Mouse (Mus musculus) forebrain, embryonic 10.5 days (tissue): Measurements from ENCODE around the gene Arhgap31. TPM values are rescaled to one million over a fixed set of nuclear protein-coding genes. Genes with fewer than 3 reads are reported as not detected.

Experiments
- DNase-seq: peaks from one replicate; pipeline ENCODE4 v3.0.0-alpha.2; 2017; ENCODE audit warnings: low spot score; ENCODE audit errors: extremely low spot score
- H3K27ac ChIP-seq: fragments of 300-500 bp; sonication (generic); 2 replicates; pipeline ENCODE4 v1.5.1; 2016; ENCODE audit warnings: mild to moderate bottlenecking
- H3K27me3 ChIP-seq: fragments of 300-500 bp; sonication (generic); 2 replicates; pipeline ENCODE4 v1.6.1; 2016; ENCODE audit warnings: mild to moderate bottlenecking; ENCODE audit not compliant: poor library complexity, severe bottlenecking
- H3K36me3 ChIP-seq: fragments of 300-500 bp; sonication (generic); replicated peaks from 2 replicates; pipeline ENCODE4 v1.6.1; 2016; ENCODE audit warnings: mild to moderate bottlenecking, moderate library complexity
- H3K4me1 ChIP-seq: fragments of 300-500 bp; sonication (generic); 2 replicates; pipeline ENCODE4 v1.6.1; 2016
- H3K4me3 ChIP-seq: fragments of 300-500 bp; sonication (generic); 2 replicates; pipeline ENCODE4 v1.5.1; 2016; ENCODE audit warnings: mild to moderate bottlenecking, moderate library complexity
- H3K9me3 ChIP-seq: fragments of 300-500 bp; sonication (generic); 2 replicates; pipeline ENCODE4 v1.6.1; 2016; ENCODE audit warnings: mild to moderate bottlenecking, moderate library complexity
- WGBS: fragments of 180-500 bp; shearing (Covaris S2); methylation state at CpG from one replicate; pipeline ENCODE4 v1.1.7; 2016; 5-methylcytosine and 5-hydroxymethylcytosine counted together
- polyA plus RNA-seq: library from polyadenylated mRNA; unstranded; fragments of >200 nt; fragmentation: Nextera tagmentation; extraction: Ambion mirVana; gene quantifications from 2 replicates; pipeline ENCODE4 v1.2.1, GENCODE M21; 2016

Arhgap31 gene
- polyA plus RNA-seq, 1 experiment from 2014 or later: 7.4 TPM

- Histone ChIP-seq H3K27me3 (no peaks in the 10 kb centered on the region), H3K4me3 (no peak overlapping the region), H3K27ac (no peak overlapping the region), H3K4me1 (no peaks in the 10 kb centered on the region), H3K9me3 (no peaks in the 10 kb centered on the region), H3K36me3 (no peaks in the 10 kb centered on the region; the same call in 1 of the 2 replicates)
- DNase-seq: no peak
- WGBS: 86% methylated on average over 11 of the region's 11 CpGs
Measured at GRCm38 (mm10) chr16:38624303-38624702, 88.8 kb downstream of the Arhgap31 start.

GRCm38 (mm10) chr16:38622283-38622682, 90.8 kb downstream of the Arhgap31 start:
- H3K27ac ChIP-seq: no peak overlapping the region
- H3K27me3 ChIP-seq: no peaks in the 10 kb centered on the region
- 72% methylated on average over 2 of the region's 2 CpGs for WGBS
- no peak overlapping the region for H3K4me3 ChIP-seq
- DNase-seq: no peak
- H3K36me3 ChIP-seq: no peaks in the 10 kb centered on the region; the same call in 1 of the 2 replicates
- H3K9me3 ChIP-seq: no peaks in the 10 kb centered on the region
- no peaks in the 10 kb centered on the region for H3K4me1 ChIP-seq

- no peak overlapping the region for H3K27ac ChIP-seq
- H3K27me3 ChIP-seq: no peaks in the 10 kb centered on the region
- no peak for DNase-seq
- no peaks in the 10 kb centered on the region for H3K4me1 ChIP-seq
- no peaks in the 10 kb centered on the region for H3K9me3 ChIP-seq
- WGBS: 96% methylated on average over 16 of the region's 16 CpGs
- H3K36me3 ChIP-seq: no peaks in the 10 kb centered on the region; the same call in 1 of the 2 replicates
- no peak overlapping the region for H3K4me3 ChIP-seq
Measured at GRCm38 (mm10) chr16:38620696-38621450, 92.2 kb downstream of the Arhgap31 start.

- Histone ChIP-seq H3K27me3 (no peaks in the 10 kb centered on the region), H3K4me3 (no peak overlapping the region), H3K36me3 (peaks cover 3% of the 10 kb centered on the region; the same call in 1 of the 2 replicates), H3K27ac (no peak overlapping the region), H3K4me1 (no peaks in the 10 kb centered on the region), H3K9me3 (0 out of 2 replicates have a peak, but pooled peaks cover 10% of the 10 kb centered on the region)
- peak; percentile 62 for DNase-seq
- WGBS: 28% methylated on average over 6 of the region's 6 CpGs
Measured at GRCm38 (mm10) chr16:38619054-38619453, 94.0 kb downstream of the Arhgap31 start.

GRCm38 (mm10) chr16:38617977-38618376, 95.1 kb downstream of the Arhgap31 start:
- no peaks in the 10 kb centered on the region for H3K4me1 ChIP-seq
- no peak overlapping the region for H3K27ac ChIP-seq
- DNase-seq: no peak
- peaks cover 3% of the 10 kb centered on the region; the same call in 1 of the 2 replicates for H3K36me3 ChIP-seq
- no peaks in the 10 kb centered on the region for H3K27me3 ChIP-seq
- no peak overlapping the region for H3K4me3 ChIP-seq
- 94% methylated on average over 13 of the region's 13 CpGs for WGBS
- 0 out of 2 replicates have a peak, but pooled peaks cover 10% of the 10 kb centered on the region for H3K9me3 ChIP-seq

GRCm38 (mm10) chr16:38613646-38614045, 99.4 kb downstream of the Arhgap31 start:
- no peak overlapping the region for H3K27ac ChIP-seq
- H3K4me3 ChIP-seq: no peak overlapping the region
- no peaks in the 10 kb centered on the region for H3K4me1 ChIP-seq
- H3K9me3 ChIP-seq: peaks cover 10% of the 10 kb centered on the region; the same call in 1 of the 2 replicates
- 90% methylated on average over 6 of the region's 6 CpGs for WGBS
- no peaks in the 10 kb centered on the region for H3K27me3 ChIP-seq
- DNase-seq: no peak
- H3K36me3 ChIP-seq: peaks cover 32% of the 10 kb centered on the region

GRCm38 (mm10) chr16:38612646-38613045, 100.4 kb downstream of the Arhgap31 start:
- peaks cover 10% of the 10 kb centered on the region; the same call in 1 of the 2 replicates for H3K9me3 ChIP-seq
- 88% methylated on average over 5 of the region's 5 CpGs for WGBS
- H3K27ac ChIP-seq: no peak overlapping the region
- no peaks in the 10 kb centered on the region for H3K27me3 ChIP-seq
- H3K36me3 ChIP-seq: peaks cover 39% of the 10 kb centered on the region
- no peak overlapping the region for H3K4me3 ChIP-seq
- DNase-seq: no peak
- no peaks in the 10 kb centered on the region for H3K4me1 ChIP-seq

- Histone ChIP-seq H3K4me3 (no peak overlapping the region), H3K27me3 (no peaks in the 10 kb centered on the region), H3K27ac (no peak overlapping the region; the same call in 1 of the 2 replicates), H3K4me1 (no peaks in the 10 kb centered on the region), H3K36me3 (peaks cover 40% of the 10 kb centered on the region), H3K9me3 (no peaks in the 10 kb centered on the region; the same call in 1 of the 2 replicates)
- DNase-seq: no peak
- WGBS: 65% methylated on average over 18 of the region's 18 CpGs
Measured at GRCm38 (mm10) chr16:38609092-38609491, 104.0 kb downstream of the Arhgap31 start.

- no peaks in the 10 kb centered on the region for H3K27me3 ChIP-seq
- H3K4me1 ChIP-seq: no peaks in the 10 kb centered on the region
- no peaks in the 10 kb centered on the region; the same call in 1 of the 2 replicates for H3K9me3 ChIP-seq
- H3K4me3 ChIP-seq: no peak overlapping the region
- H3K36me3 ChIP-seq: peaks cover 40% of the 10 kb centered on the region
- DNase-seq: no peak
- H3K27ac ChIP-seq: no peak overlapping the region; the same call in 1 of the 2 replicates
- WGBS: 77% methylated on average over 12 of the region's 12 CpGs
Measured at GRCm38 (mm10) chr16:38608687-38609086, 104.4 kb downstream of the Arhgap31 start.

- no peaks in the 10 kb centered on the region; the same call in 1 of the 2 replicates for H3K9me3 ChIP-seq
Measured at GRCm38 (mm10) chr16:38606509-38606908, 106.6 kb downstream of the Arhgap31 start.

GRCm38 (mm10) chr16:38602989-38603804, 109.9 kb downstream of the Arhgap31 start:
- DNase-seq: no peak
- 56% methylated on average over 11 of the region's 11 CpGs for WGBS
- H3K4me1 ChIP-seq: no peaks in the 10 kb centered on the region

More at GRCm38 (mm10) chr16:38606509-38606908, 106.6 kb downstream of the Arhgap31 start:
- H3K27ac ChIP-seq: no peak overlapping the region
- no peaks in the 10 kb centered on the region for H3K4me1 ChIP-seq
- peaks cover 47% of the 10 kb centered on the region for H3K36me3 ChIP-seq
- no peak for DNase-seq
- H3K27me3 ChIP-seq: no peaks in the 10 kb centered on the region
- H3K4me3 ChIP-seq: no peak overlapping the region
- WGBS: 86% methylated on average over 7 of the region's 7 CpGs

GRCm38 (mm10) chr16:38598986-38599680, 113.9 kb downstream of the Arhgap31 start:
- WGBS: 84% methylated on average over 11 of the region's 11 CpGs
- H3K27ac ChIP-seq: no peak overlapping the region
- no peaks in the 10 kb centered on the region for H3K9me3 ChIP-seq
- no peak overlapping the region for H3K4me3 ChIP-seq
- no peak for DNase-seq
- no peaks in the 10 kb centered on the region for H3K4me1 ChIP-seq
- no peaks in the 10 kb centered on the region for H3K27me3 ChIP-seq
- peaks cover 21% of the 10 kb centered on the region for H3K36me3 ChIP-seq

More at GRCm38 (mm10) chr16:38602989-38603804, 109.9 kb downstream of the Arhgap31 start:
- Histone ChIP-seq H3K27me3 (no peaks in the 10 kb centered on the region), H3K27ac (no peak overlapping the region), H3K4me3 (no peak overlapping the region), H3K36me3 (peaks cover 19% of the 10 kb centered on the region), H3K9me3 (no peaks in the 10 kb centered on the region)
